Comparison of ENCODE assay signal across 8 mouse cellular contexts in the genomic region with DNA sequence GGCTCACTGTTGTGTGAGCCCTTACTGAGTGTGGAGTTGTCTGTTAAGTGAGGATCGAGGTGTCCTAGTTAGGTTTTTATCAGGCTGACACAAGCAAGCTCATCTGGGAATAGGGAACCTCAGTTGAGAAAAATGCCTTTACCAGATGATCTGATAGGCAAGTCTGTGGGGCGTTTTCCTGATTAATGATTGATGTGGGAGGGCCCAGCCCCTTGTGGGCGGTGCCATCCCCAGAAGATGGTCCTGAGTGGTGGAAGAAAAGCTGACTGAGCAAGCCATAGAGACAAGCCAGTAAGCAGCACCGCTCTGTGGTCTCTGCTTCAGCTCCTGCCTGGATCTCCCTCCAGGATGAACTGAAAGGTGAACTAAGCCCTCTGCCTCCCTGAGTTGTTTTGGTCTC.
DNase-seq lines count a peak whose midpoint lies in the region; ATAC-seq lines count a peak whose summit lies in the region.

No protein-coding gene starts in this region.

- no peaks in the 10 kb centered on the region for H3K36me3 ChIP-seq in heart, embryonic 16.5 days (ENCODE audit: control insufficient read depth, insufficient read depth)
- no peaks in the 10 kb centered on the region for H3K36me3 ChIP-seq in hindbrain, embryonic 16.5 days (ENCODE audit: control insufficient read depth, insufficient read depth, low read length)
- no peaks in the 10 kb centered on the region for H3K36me3 ChIP-seq in liver, embryonic 15.5 days (replicated peaks)

- DNase-seq in heart, adult 8-10 months (ENCODE audit: low spot score) = no peak
- peak; percentile 73 for DNase-seq in ZHBTc4 (ENCODE audit: low read depth, low spot score)
- DNase-seq in lung, postnatal 10 days = no peak
- DNase-seq in adrenal gland, adult 18-20 months (ENCODE audit: low spot score in 2 of 2) = no peak
- no peak for DNase-seq in embryo, embryonic 9.5 days (ENCODE audit: extremely low spot score)

- H3K4me2 ChIP-seq in heart, embryonic 16.5 days (ENCODE audit: low read depth, low read length) = no peak overlapping the region
- no peak overlapping the region for H3K4me2 ChIP-seq in hindbrain, embryonic 16.5 days (ENCODE audit: low read length)
- no peak overlapping the region for H3K4me2 ChIP-seq in liver, embryonic 15.5 days

- 50% methylated on average over 4 of the region's 4 CpGs for WGBS in heart, embryonic 16.5 days
- WGBS in hindbrain, embryonic 16.5 days = 20% methylated on average over 4 of the region's 4 CpGs
- 12% methylated on average over 4 of the region's 4 CpGs for WGBS in liver, embryonic 15.5 days (ENCODE audit: insufficient replicate concordance)

- peaks cover 11% of the 10 kb centered on the region for H3K4me1 ChIP-seq in heart, embryonic 16.5 days (ENCODE audit: control insufficient read depth, insufficient read depth, low read length)
- peaks cover 35% of the 10 kb centered on the region for H3K4me1 ChIP-seq in hindbrain, embryonic 16.5 days (ENCODE audit: control insufficient read depth, insufficient read depth, low read depth, low read length)
- peaks cover 54% of the 10 kb centered on the region for H3K4me1 ChIP-seq in liver, embryonic 15.5 days (replicated peaks)

- H3K9me3 ChIP-seq in heart, embryonic 16.5 days (replicated peaks; ENCODE audit: control insufficient read depth, low read length) = no peaks in the 10 kb centered on the region
- H3K9me3 ChIP-seq in hindbrain, embryonic 16.5 days (ENCODE audit: control insufficient read depth, low read length) = no peaks in the 10 kb centered on the region
- H3K9me3 ChIP-seq in liver, embryonic 15.5 days (replicated peaks) = no peaks in the 10 kb centered on the region

- no peak overlapping the region for H3K4me3 ChIP-seq in heart, embryonic 16.5 days (ENCODE audit: low read length)
- no peak overlapping the region for H3K4me3 ChIP-seq in hindbrain, embryonic 16.5 days (ENCODE audit: low read length)
- no peak overlapping the region for H3K4me3 ChIP-seq in liver, embryonic 15.5 days (replicated peaks)

- peak overlapping the region; percentile 36; the same call in 1 of the 2 replicates for H3K27ac ChIP-seq in heart, embryonic 16.5 days (ENCODE audit: low read length)
- H3K27ac ChIP-seq in hindbrain, embryonic 16.5 days (ENCODE audit: low read depth, low read length) = peak overlapping the region; percentile 3
- 0 out of 2 replicates have a peak overlapping the region, but pooled peaks have one; percentile 48 for H3K27ac ChIP-seq in liver, embryonic 15.5 days (replicated peaks)

- no peak for ATAC-seq in heart, embryonic 16.5 days (replicated peaks; ENCODE audit: extremely low read depth, insufficient read depth, low FRiP score)
- no peak for ATAC-seq in hindbrain, embryonic 16.5 days
- ATAC-seq in liver, embryonic 15.5 days (ENCODE audit: insufficient read depth) = peak; percentile 33; the same call in 1 of the 2 replicates

- no peak overlapping the region for H3K9ac ChIP-seq in heart, embryonic 16.5 days (ENCODE audit: low read length)
- no peak overlapping the region for H3K9ac ChIP-seq in hindbrain, embryonic 16.5 days (ENCODE audit: low read depth, low read length)
- no peak overlapping the region for H3K9ac ChIP-seq in liver, embryonic 15.5 days

- no peaks in the 10 kb centered on the region for H3K27me3 ChIP-seq in heart, embryonic 16.5 days (ENCODE audit: control insufficient read depth, insufficient read depth, low read length)
- H3K27me3 ChIP-seq in hindbrain, embryonic 16.5 days (replicated peaks; ENCODE audit: control insufficient read depth, insufficient read depth, low read length) = no peaks in the 10 kb centered on the region
- H3K27me3 ChIP-seq in liver, embryonic 15.5 days = peaks cover 6% of the 10 kb centered on the region
